Mouse (Mus musculus) testis, adult 2 months (tissue): Measurements from ENCODE around the gene Rims3.

Experiments
- CTCF ChIP-seq: fragments of 200-500 bp; IDR thresholded peaks from 2 replicates; pipeline ENCODE4 v1.5.1; 2012; ENCODE audit warnings: low read depth, mild to moderate bottlenecking, inconsistent platforms, low read length, moderate library complexity; ENCODE audit not compliant: control insufficient read depth, insufficient read depth, insufficient replicate concordance
- POLR2A ChIP-seq: fragments of 200-500 bp; IDR thresholded peaks from 2 replicates; pipeline ENCODE4 v1.6.1; 2012; ENCODE audit warnings: low read depth, mild to moderate bottlenecking, inconsistent platforms, low read length, moderate library complexity; ENCODE audit not compliant: control insufficient read depth

DNA sequence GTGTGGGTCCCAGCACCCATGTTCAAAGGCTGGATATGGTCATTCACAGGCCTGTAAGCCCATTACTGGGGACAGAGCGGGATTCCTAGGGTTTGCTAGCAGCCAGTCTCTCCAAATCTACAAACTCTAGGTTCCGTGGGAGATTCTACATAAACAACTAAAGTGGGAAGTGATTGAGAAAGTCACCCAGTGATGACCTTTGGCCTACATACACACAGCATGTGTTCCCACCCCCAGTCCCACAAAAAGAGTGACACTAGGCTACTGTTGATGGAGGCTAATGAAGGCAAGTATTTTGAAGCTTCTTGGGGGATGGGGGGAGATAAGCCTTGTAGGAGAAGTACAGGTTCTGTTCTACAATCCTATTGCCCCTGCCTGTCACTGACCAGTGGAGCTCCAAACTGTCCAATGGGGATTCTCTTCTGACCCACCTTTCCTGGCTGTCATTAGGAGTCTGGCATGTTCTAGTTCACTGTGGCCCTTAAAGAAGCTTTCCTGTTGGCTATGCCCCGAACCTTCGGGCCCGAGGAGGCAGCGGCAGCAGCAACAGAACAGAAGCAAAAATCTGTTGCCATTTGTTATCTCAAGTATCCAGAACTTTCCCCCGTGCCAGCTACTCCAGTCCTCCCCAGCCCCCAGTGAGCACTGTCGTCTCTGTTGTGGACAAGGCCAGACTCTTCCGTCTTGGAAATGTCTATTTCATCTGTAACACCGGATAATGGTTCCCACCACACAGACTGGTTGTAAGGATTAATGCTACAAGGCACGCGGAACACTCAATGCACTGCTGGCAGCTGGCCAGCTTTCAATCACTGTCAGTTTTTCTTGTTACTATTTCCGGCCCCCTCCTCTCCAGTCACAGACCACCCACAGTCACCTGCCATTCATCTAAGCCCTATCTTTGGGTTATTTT, 30.8 kb downstream of the Rims3 start:
- TF ChIP-seq CTCF (no peak), POLR2A (no peak)
